ENCODE assay signal across 27 mouse cellular contexts in genomic region chr16:38873231-38873630, GRCm38 (mm10). TPM values are rescaled to one million over a fixed set of nuclear protein-coding genes. Genes with fewer than 3 reads are reported as not detected.
DNase-seq lines count a peak whose midpoint lies in the region; ATAC-seq and TF ChIP-seq lines count a peak whose summit lies in the region.
"Had no signal": no experiment of that assay in that cellular context is flagged by ENCODE, and none has a peak within 500 bp of the region (broad histone marks: within the 10 kb centered on the region; RNA-seq: fewer than 3 reads in every experiment).

No protein-coding gene starts in this region.

- no peak for ATAC-seq in kidney, embryonic 15.5 days (replicated peaks; ENCODE audit: low FRiP score)
- ATAC-seq: forebrain, embryonic 16.5 days; hindbrain, embryonic 16.5 days had no signal

- H3K36me3 ChIP-seq in kidney, embryonic 15.5 days: no peaks in the 10 kb centered on the region
- H3K36me3 ChIP-seq: embryonic facial prominence, embryonic 13.5 days; forebrain, embryonic 12.5 days; heart, embryonic 10.5 days; hindbrain, embryonic 12.5 days had no signal

- intact Hi-C loops in left cerebral cortex, adult 2 months (cut with DNase I): loop anchor here (5.0 kb wide), 1 partner anchor 89 kb away; no protein-coding TSS in a partner anchor

- peak overlapping the region; percentile 79; the same call in 1 of the 2 replicates for H3K27ac ChIP-seq in left cerebral cortex, adult 2 months
- no peak overlapping the region for H3K27ac ChIP-seq in kidney, embryonic 15.5 days
- H3K27ac ChIP-seq: embryonic facial prominence, embryonic 13.5 days; forebrain, embryonic 12.5 days; heart, embryonic 10.5 days; hindbrain, embryonic 12.5 days had no signal

- H3K9ac ChIP-seq in kidney, embryonic 15.5 days: no peak overlapping the region
- H3K9ac ChIP-seq: embryonic facial prominence, embryonic 13.5 days; forebrain, embryonic 12.5 days; hindbrain, embryonic 12.5 days had no signal

- peak; percentile 29 to 56 for DNase-seq in frontal cortex, adult 2 months (ENCODE audit: extremely low spot score in 1 of 2, low spot score in 1 of 2)
- DNase-seq in frontal cortex, postnatal 14 days (ENCODE audit: low spot score in 2 of 2): no peak
- no peak for DNase-seq in left cerebral cortex, adult 2 months (ENCODE audit: extremely low spot score in 1 of 2, low spot score in 2 of 2)
- DNase-seq in left cerebral cortex, adult 9 months (ENCODE audit: low spot score in 2 of 2): no peak
- DNase-seq in right cerebral cortex, postnatal 25 days: peak; percentile 20
- no peak for DNase-seq in right cerebral cortex, postnatal 36 days (ENCODE audit: low spot score in 2 of 2)
- no peak for DNase-seq in thymus, postnatal 14 days
- DNase-seq: adrenal gland, adult 8-10 months; adrenal gland, postnatal 36 days; cerebellum, adult 11-12 months; cerebellum, adult 9-10 months; cerebellum, postnatal 25 days; gastrocnemius, postnatal 10 days; heart, adult 18-20 months; heart, postnatal 10 days; heart, postnatal 4 days had no signal

- WGBS in kidney, embryonic 15.5 days: 90% methylated on average over 4 of the region's 4 CpGs

- no peaks in the 10 kb centered on the region for H3K9me3 ChIP-seq in kidney, embryonic 15.5 days (replicated peaks)
- H3K9me3 ChIP-seq: embryonic facial prominence, embryonic 13.5 days; forebrain, embryonic 12.5 days; heart, embryonic 10.5 days; hindbrain, embryonic 12.5 days had no signal

- H3K4me1 ChIP-seq in kidney, embryonic 15.5 days: no peaks in the 10 kb centered on the region
- H3K4me1 ChIP-seq: embryonic facial prominence, embryonic 13.5 days; forebrain, embryonic 12.5 days; heart, embryonic 10.5 days; hindbrain, embryonic 12.5 days had no signal

- no peak for TF ChIP-seq CTCF in left cerebral cortex, adult 2 months (IDR thresholded peaks at IDR 0.05)

- no peaks in the 10 kb centered on the region for H3K27me3 ChIP-seq in kidney, embryonic 15.5 days
- H3K27me3 ChIP-seq: embryonic facial prominence, embryonic 13.5 days; hindbrain, embryonic 12.5 days had no signal

- no peak overlapping the region for H3K4me3 ChIP-seq in left cerebral cortex, adult 2 months
- H3K4me3 ChIP-seq in kidney, embryonic 15.5 days (replicated peaks): no peak overlapping the region
- H3K4me3 ChIP-seq: embryonic facial prominence, embryonic 13.5 days; forebrain, embryonic 12.5 days; heart, embryonic 10.5 days; hindbrain, embryonic 12.5 days had no signal

- H3K4me2 ChIP-seq in kidney, embryonic 15.5 days: no peak overlapping the region
- H3K4me2 ChIP-seq: embryonic facial prominence, embryonic 13.5 days; forebrain, embryonic 12.5 days; hindbrain, embryonic 12.5 days had no signal

RNA-seq across cellular contexts. Expression of gene Igsf11, which starts 19.2 kb away (rescaled TPM):
- polyA plus RNA-seq in frontal cortex, adult 2 months (2012; rRNA removed): 35.6 and 37.4 TPM in 2 replicates
- 10 to 100 TPM; 37.7 to 49.5 TPM for total RNA-seq in left cerebral cortex, adult 2 months (2021)
- polyA plus RNA-seq in kidney, embryonic 15.5 days (2015; fragmentation: Nextera tagmentation; extraction: Ambion mirVana): 2.1 and 2.6 TPM in 2 replicates

RNA-seq across cellular contexts. Expression of gene 4930435E12Rik, which starts 44.7 kb away (rescaled TPM):
- not detected in 2 replicates for polyA plus RNA-seq in frontal cortex, adult 2 months (2012; rRNA removed)
- not detected for total RNA-seq in left cerebral cortex, adult 2 months (2021)
- polyA plus RNA-seq in kidney, embryonic 15.5 days (2015; fragmentation: Nextera tagmentation; extraction: Ambion mirVana): not detected in 2 replicates
- total RNA-seq: adrenal gland, adult 8-10 months; adrenal gland, postnatal 36 days; CH12.LX; gastrocnemius, postnatal 10 days; gastrocnemius, postnatal 4 days; heart, adult 18-20 months; heart, postnatal 10 days; heart, postnatal 4 days had no signal
- polyA plus RNA-seq: C2C12; embryonic facial prominence, embryonic 13.5 days; forebrain, embryonic 12.5 days; forebrain, embryonic 16.5 days; heart, embryonic 10.5 days; heart, embryonic 14.5 days; hindbrain, embryonic 12.5 days; hindbrain, embryonic 16.5 days had no signal

Comparison
In these comparisons a context has a peak if more than half of its experiments do, and no peak if none do; other contexts are left out.
1. DNase-seq: peak in frontal cortex, adult 2 months (2 of 2) and right cerebral cortex, postnatal 25 days (single experiment); none in frontal cortex, postnatal 14 days (0 of 2), left cerebral cortex, adult 2 months (0 of 2), left cerebral cortex, adult 9 months (0 of 2), right cerebral cortex, postnatal 36 days (0 of 2) and thymus, postnatal 14 days (single experiment).
2. RNA of gene Igsf11, which starts 19.2 kb away (polyA plus RNA-seq): 35.6 to 37.4 TPM in frontal cortex, adult 2 months; 2.1 to 2.6 TPM in kidney, embryonic 15.5 days; every median in the first group is over 10 times any median in the second.